Mouse (Mus musculus): ENCODE results near the gene Pcid2. TPM values are rescaled to one million over a fixed set of nuclear protein-coding genes. Genes with fewer than 3 reads are reported as not detected.

Gene Pcid2
- polyA plus RNA-seq, 1 experiment from 2014 or later = 48.9 TPM

DNA sequence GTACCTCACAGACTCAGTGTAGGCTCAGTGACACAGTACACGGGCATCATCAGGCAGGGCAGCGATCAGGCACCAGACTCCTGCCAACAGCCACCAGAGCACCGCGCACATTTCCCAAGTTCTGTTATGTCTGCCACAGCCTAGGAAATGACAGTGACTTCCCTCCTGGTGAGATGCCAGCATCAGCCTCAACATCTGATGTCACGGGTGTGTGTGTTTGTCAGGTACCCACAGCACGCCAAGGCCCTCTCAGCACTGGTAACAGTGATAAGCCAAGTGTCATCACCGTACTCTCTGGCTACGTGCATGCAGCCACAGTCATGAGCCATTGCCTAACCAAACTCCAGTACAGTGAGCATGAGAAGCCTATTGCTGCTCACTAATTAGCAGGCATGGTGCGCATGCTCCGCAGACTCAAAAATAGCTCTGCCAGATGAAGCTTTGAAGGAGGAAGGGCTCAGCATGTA lies 68.9 kb downstream of the Pcid2 start:
- Histone ChIP-seq H3K4me2 (no peak overlapping the region), H3K27ac (no peak overlapping the region)
- WGBS = 87% methylated on average over 10 of the region's 10 CpGs

DNA sequence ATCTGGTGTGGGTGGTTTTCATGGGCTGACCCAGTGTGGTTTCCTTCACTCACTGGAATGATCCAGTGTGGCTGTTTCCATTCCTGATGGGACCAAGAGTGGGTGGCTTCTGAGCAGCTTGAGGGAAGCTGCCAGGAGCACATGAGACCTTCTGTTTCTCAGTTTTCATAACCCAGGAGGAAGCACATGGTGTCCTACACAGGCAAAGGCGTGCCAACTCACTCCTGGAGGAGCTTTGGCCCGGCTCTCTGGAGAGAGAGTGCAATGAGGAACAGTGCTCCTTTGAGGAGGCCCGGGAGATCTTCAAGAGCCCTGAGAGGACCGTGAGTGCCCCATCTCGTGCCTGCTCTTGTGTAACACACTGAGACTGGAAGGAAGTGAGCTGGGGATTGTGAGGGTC lies 76.8 kb downstream of the Pcid2 start:
- WGBS = 69% methylated on average over 5 of the region's 5 CpGs
- no peaks in the 10 kb centered on the region for H3K9me3 ChIP-seq
- H3K27ac ChIP-seq = no peak overlapping the region
- no peak overlapping the region for H3K4me3 ChIP-seq
- H3K27me3 ChIP-seq = no peaks in the 10 kb centered on the region
- 0 out of 2 replicates have a peak, but pooled peaks cover 5% of the 10 kb centered on the region for H3K4me1 ChIP-seq
- ATAC-seq (ENCODE audit: insufficient number of reproducible peaks, insufficient read depth, low FRiP score, low TSS enrichment, low read depth) = no peak
- no peak overlapping the region for H3K4me2 ChIP-seq
- H3K36me3 ChIP-seq = no peaks in the 10 kb centered on the region
- H3K9ac ChIP-seq = no peak overlapping the region

More for the DNA sequence above, 68.9 kb downstream of the Pcid2 start:
- Histone ChIP-seq H3K9me3 (no peaks in the 10 kb centered on the region), H3K4me1 (0 out of 2 replicates have a peak, but pooled peaks cover 7% of the 10 kb centered on the region), H3K4me3 (no peak overlapping the region), H3K9ac (no peak overlapping the region), H3K27me3 (no peaks in the 10 kb centered on the region), H3K36me3 (no peaks in the 10 kb centered on the region)
- no peak for ATAC-seq (ENCODE audit: insufficient number of reproducible peaks, insufficient read depth, low FRiP score, low TSS enrichment, low read depth)

- no peak overlapping the region for H3K27ac ChIP-seq
- no peak for ATAC-seq (ENCODE audit: insufficient number of reproducible peaks, insufficient read depth, low FRiP score, low TSS enrichment, low read depth)
- WGBS = 88% methylated on average over 5 of the region's 5 CpGs
Observed at GRCm38 (mm10) chr8:13027615-13028014, 77.6 kb downstream of the Pcid2 start.

More at GRCm38 (mm10) chr8:13027615-13028014, 77.6 kb downstream of the Pcid2 start:
- 0 out of 2 replicates have a peak, but pooled peaks cover 5% of the 10 kb centered on the region for H3K4me1 ChIP-seq
- H3K27me3 ChIP-seq = no peaks in the 10 kb centered on the region
- H3K36me3 ChIP-seq = no peaks in the 10 kb centered on the region
- H3K4me2 ChIP-seq = no peak overlapping the region
- H3K9me3 ChIP-seq = no peaks in the 10 kb centered on the region
- no peak overlapping the region for H3K9ac ChIP-seq
- no peak overlapping the region for H3K4me3 ChIP-seq

Small RNA genes lying within 50 kb of the gene (microRNA-seq; reads per million reads assigned to microRNA genes)
- not detected for gene Mir7065

Other genes starting within 250 kb of the Pcid2 start
- gene Mcf2l, start 231.7 kb downstream of the Pcid2 start, polyA plus RNA-seq (2015; fragmentation: Nextera tagmentation; extraction: Ambion mirVana) = 13.1 and 16.1 TPM in 2 replicates
- gene F7, start 79.4 kb downstream of the Pcid2 start, polyA plus RNA-seq (2015; fragmentation: Nextera tagmentation; extraction: Ambion mirVana) = not detected in 2 replicates
- gene F10, start 68.2 kb downstream of the Pcid2 start, polyA plus RNA-seq (2015; fragmentation: Nextera tagmentation; extraction: Ambion mirVana) = 0.32 and 2.2 TPM in 2 replicates
- gene Proz, start 44.5 kb downstream of the Pcid2 start, polyA plus RNA-seq (2015; fragmentation: Nextera tagmentation; extraction: Ambion mirVana) = 0.20 and 0.74 TPM in 2 replicates
- 89.4 and 100 TPM in 2 replicates for gene Cul4a, start 162 bp upstream of the Pcid2 start, polyA plus RNA-seq (2015; fragmentation: Nextera tagmentation; extraction: Ambion mirVana)
- 259 and 270 TPM in 2 replicates for gene Lamp1, start 53.7 kb upstream of the Pcid2 start, polyA plus RNA-seq (2015; fragmentation: Nextera tagmentation; extraction: Ambion mirVana)
- gene Grtp1, start 95.2 kb upstream of the Pcid2 start, polyA plus RNA-seq (2015; fragmentation: Nextera tagmentation; extraction: Ambion mirVana) = 14.3 and 17.3 TPM in 2 replicates
- 1.9 TPM in 1 of 2 replicates, not detected in the other for gene Adprhl1, start 148.7 kb upstream of the Pcid2 start, polyA plus RNA-seq (2015; fragmentation: Nextera tagmentation; extraction: Ambion mirVana)
- gene Dcun1d2, start 182.7 kb upstream of the Pcid2 start, polyA plus RNA-seq (2015; fragmentation: Nextera tagmentation; extraction: Ambion mirVana) = 33.2 and 33.4 TPM in 2 replicates
- gene Tmco3, start 182.7 kb upstream of the Pcid2 start, polyA plus RNA-seq (2015; fragmentation: Nextera tagmentation; extraction: Ambion mirVana) = 53.1 and 62.3 TPM in 2 replicates
- 164 and 166 TPM in 2 replicates for gene Tfdp1, start 233.3 kb upstream of the Pcid2 start, polyA plus RNA-seq (2015; fragmentation: Nextera tagmentation; extraction: Ambion mirVana)

All from embryonic facial prominence, embryonic 13.5 days (tissue).